Mouse (Mus musculus) bone marrow, adult 2 months (tissue): ENCODE data around the gene Pinlyp.

ENCODE experiments used
- CTCF ChIP-seq: fragments of 200-500 bp; IDR thresholded peaks from 2 replicates; pipeline ENCODE4 v1.5.1; 2011; ENCODE audit warnings: low read length, control low read depth; ENCODE audit not compliant: control insufficient read depth, insufficient read depth
- POLR2A ChIP-seq: fragments of 200-500 bp; IDR thresholded peaks from 2 replicates; pipeline ENCODE4 v1.6.1; 2011; ENCODE audit warnings: low read depth, mild to moderate bottlenecking, control low read depth, low read length, borderline replicate concordance; ENCODE audit not compliant: control insufficient read depth

DNA sequence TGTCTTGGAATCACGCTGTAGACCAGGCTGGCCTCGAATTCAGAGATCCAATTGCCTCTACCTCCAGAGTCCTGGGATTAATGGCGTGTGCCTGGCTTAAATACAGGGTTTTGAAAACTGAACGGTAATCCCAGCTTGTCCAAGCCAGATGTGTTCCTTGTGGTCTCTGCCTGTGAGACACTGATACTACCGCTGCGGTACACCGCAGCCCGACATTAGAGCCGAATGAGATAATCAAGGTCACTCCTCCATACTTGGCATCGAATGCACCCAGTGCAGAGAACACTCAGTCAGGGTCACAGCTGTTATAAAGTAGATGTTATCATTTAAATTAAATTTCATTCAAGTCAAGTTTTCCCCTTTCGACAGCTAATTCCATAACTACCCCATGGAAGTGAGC is 17.1 kb downstream of the Pinlyp start:
- TF ChIP-seq CTCF (no peak), POLR2A (no peak)
